Mouse (Mus musculus) gonadal fat pad, adult 2 months (tissue): ENCODE results near the gene Mthfsd. TPM values are rescaled to one million over a fixed set of nuclear protein-coding genes. Genes with fewer than 3 reads are reported as not detected.
"Not testable (repeated sequence)": the region's sequence is repeated elsewhere in the genome, so short reads cannot be mapped to it uniquely, and the experiment has no call there.

Experiments used
- DNase-seq: peaks from one replicate; pipeline ENCODE4 v3.0.0-alpha.2; 2012; ENCODE audit warnings: low read depth
- polyA plus RNA-seq: library from polyadenylated mRNA; depleted of rRNA; stranded (reverse); fragments of >200 nt; gene quantifications from 2 replicates; pipeline ENCODE4 v1.2.3, GENCODE M21; 2012; rRNA removed

Mthfsd gene
- 64.8 and 86.4 TPM in 2 replicates for polyA plus RNA-seq

DNA sequence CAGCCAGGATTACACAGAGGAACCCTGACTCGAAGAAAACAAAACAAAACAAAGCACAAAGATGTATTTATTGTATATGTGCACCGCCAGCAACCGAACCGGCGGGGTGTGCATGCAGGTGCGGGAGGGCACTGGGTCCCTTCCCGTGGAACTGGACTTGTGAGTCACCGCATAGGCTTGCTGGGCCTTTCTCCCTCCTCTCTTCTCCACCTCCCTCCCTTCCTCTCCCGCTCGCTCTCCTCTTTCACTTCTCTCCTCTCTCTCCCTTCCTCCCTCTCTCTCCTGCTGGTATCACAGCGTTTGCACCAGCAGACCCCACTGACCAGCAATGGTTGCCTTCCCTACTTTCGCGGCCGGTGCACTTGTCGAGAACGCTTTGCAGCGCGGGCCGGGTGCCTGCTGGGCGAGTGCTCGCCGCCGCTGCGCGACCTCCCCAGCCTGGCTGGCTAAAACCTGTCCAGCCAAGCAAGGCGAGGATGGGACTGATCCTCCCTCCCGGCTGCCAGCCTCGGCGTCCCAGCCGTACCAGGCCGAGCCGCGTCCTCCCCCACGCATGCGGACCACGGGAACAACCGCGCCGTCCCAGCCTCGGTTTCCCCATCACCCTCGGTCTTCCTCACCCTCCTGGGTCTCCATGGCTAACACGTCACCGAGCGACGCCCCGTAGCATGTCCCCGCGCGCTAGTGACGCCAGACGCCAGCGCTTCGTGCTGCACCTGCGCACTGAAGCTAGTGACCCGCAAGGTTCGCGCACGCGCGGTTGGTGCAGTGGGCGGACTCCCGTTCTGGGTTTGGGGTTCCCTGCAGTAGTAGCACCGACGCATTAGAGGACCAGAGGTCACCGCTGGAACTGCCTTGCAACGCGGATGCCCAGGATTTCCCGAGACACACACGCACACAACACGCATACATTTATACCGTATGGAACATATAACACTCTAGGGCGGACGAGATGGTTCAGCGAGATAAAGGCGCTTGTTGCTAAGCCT, at the start of gene Mthfsd:
Gene Mthfsd, minus strand, starts transcription at position 725 of the 989 bp plus-strand sequence.
- peak; percentile 66 for DNase-seq

GRCm38 (mm10) chr8:121156990-121157491, 48.8 kb upstream of the Mthfsd start:
- no peak for DNase-seq

- DNase-seq = no peak
These were observed 44.2 kb upstream of the Mthfsd start for GRCm38 (mm10) chr8:121152394-121152793.

DNA sequence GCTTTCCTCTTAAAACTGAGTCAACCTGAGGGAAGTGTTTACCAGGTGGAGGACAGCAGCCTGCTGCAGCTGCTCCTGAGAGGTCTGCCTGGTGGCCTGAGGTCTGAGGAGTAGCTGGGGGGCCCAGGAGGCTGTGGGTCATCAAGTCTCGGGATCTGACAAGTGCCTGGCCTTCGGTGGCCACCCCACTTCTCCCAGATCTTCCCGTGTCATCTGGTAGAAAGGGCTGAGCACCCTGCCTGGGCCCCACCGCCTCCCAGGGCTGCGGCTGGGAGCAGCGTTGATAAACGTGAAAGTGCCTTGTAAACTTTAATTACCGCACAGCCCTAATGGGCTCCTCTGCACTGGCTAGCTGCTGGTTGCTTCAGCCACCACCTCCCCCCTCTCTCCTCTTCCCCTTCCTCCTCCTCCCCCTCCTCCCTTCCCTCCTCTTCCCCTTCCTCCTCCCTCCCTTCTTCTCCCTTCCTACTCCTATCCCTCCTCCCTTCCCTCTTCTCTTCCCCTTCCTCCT, 40.4 kb upstream of the Mthfsd start:
- no peak for DNase-seq

GRCm38 (mm10) chr8:121145457-121146134, 37.4 kb upstream of the Mthfsd start:
- DNase-seq = not testable (repeated sequence)

- DNase-seq = no peak
These were observed 28.7 kb upstream of the Mthfsd start for GRCm38 (mm10) chr8:121136856-121137255.

DNA sequence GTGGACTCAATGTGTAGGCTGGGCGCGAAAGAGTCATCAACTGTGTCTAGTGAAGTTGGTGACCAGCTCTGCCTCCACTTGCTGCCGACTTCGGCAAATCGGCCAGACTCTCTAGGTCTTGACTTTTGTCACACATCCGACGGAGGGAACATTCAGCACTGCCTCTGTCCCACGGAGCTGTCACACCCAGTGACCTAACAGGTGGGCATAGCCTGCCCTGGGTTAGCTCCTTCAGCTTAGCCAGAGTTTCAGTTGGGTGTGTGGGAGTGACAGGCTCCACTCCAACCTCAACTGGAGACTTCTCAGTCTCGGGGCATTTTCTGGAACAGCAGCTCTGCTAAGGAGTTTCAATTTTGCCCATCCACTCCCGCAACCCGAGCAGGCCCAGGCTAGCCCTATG, 26.3 kb upstream of the Mthfsd start:
- DNase-seq = no peak

DNA sequence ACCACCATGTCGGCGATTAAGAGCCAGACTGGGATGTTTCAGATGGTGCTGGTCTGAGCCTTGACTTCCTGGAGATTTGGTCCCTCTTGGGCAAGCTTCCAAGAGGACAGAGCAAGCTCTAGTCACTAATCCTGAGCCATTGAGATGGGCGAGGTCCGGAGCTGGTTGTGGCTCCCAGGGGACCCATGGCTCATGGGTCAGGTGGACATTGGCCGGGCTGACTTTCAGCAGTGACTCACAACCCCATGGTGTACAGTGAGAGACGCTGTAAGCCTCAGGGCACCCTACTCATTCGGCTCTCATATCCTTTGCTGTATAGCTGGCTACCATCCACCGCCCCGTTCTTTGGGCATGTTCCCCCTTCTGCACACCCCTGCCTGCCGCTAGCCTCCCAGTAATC, 25.9 kb upstream of the Mthfsd start:
- DNase-seq = no peak

- no peak for DNase-seq
These were observed 24.8 kb upstream of the Mthfsd start for GRCm38 (mm10) chr8:121132961-121133513.

DNA sequence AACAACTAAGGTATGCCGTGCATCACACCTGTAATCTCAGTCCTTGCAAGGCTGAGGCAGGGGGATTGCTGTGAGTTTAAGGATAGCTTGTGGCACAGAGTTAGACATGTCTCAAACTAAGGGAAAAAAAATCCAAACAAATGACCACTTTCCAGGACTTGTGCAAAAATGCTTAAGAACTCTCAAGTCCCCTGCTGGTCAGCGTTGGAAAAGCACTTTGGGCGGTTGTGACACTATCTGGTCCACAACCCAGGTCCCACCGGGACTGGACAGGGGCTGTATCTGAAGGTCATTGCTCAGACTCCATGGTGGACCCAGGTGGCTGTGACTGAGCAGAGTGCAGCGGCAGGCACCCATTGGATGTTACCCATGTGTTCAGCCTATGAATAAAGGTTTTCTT, 22.3 kb upstream of the Mthfsd start:
- no peak for DNase-seq

GRCm38 (mm10) chr8:121129265-121129940, 21.2 kb upstream of the Mthfsd start:
- no peak for DNase-seq

- no peak for DNase-seq
These were observed 20.5 kb upstream of the Mthfsd start for GRCm38 (mm10) chr8:121128531-121129264.

GRCm38 (mm10) chr8:121127756-121128375, 19.7 kb upstream of the Mthfsd start, which contains the start of gene Foxl1:
Gene Foxl1, plus strand, starts transcription at chr8:121127940.
- no peak for DNase-seq

DNA sequence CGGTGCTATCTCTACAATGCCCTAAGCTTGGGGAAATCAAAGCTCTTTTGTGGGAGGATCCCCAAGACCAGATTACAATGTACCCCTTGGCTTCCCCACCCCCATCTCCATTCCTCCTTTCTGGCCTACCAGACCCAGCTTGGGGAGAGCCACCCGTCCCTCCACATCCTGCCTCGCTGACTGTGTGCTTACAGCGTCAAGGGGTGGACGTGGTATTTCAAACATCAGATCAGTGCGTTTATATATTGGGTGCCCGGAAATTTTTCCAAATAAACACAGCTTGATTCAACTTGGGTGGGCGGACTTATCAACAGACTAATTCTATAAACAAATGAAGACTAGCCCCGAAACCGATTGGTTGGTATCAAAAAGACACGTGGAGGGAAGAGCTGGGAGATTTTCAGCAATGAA, 19.1 kb upstream of the Mthfsd start:
- DNase-seq = no peak

DNA sequence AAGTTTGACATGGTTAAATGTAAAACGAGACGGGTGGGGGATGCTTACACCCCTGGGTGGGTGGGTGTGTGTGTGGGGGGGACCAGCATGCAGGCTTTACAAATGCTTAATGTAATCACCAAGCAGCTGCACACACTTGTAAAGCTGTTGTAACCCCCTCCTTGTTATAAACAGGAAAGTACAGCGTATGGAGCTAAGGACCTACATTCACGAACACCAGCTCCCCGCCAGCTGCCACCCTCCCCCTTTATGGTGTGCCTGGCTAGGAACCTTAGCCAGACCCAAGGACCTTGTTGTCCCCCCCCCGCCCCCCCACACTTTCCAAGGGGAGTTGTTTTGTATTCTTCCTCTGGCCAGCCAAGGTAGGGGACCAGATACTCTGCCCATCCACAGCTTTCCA, 18.5 kb upstream of the Mthfsd start:
- DNase-seq = no peak

DNA sequence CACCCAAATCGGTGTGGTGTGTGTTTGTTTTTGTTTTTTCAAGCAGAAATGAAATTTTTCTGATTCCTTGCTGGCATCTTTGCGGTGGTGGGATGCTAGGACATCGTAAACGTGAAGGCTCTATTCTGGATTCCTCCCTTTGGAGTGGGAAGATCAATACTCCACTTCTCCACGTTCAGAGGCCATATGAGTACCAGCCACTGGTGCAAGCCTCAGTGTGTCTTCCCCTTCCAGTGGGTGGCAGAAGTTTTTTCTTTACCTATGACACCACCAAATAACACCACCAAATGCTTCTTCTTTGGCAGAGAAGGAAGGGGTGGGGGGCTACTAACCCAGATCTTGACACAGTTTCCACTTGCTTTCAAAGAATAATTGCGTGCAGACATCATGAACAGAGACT, 18.0 kb upstream of the Mthfsd start:
- DNase-seq = no peak

GRCm38 (mm10) chr8:121125311-121125876, 17.2 kb upstream of the Mthfsd start:
- no peak for DNase-seq

DNA sequence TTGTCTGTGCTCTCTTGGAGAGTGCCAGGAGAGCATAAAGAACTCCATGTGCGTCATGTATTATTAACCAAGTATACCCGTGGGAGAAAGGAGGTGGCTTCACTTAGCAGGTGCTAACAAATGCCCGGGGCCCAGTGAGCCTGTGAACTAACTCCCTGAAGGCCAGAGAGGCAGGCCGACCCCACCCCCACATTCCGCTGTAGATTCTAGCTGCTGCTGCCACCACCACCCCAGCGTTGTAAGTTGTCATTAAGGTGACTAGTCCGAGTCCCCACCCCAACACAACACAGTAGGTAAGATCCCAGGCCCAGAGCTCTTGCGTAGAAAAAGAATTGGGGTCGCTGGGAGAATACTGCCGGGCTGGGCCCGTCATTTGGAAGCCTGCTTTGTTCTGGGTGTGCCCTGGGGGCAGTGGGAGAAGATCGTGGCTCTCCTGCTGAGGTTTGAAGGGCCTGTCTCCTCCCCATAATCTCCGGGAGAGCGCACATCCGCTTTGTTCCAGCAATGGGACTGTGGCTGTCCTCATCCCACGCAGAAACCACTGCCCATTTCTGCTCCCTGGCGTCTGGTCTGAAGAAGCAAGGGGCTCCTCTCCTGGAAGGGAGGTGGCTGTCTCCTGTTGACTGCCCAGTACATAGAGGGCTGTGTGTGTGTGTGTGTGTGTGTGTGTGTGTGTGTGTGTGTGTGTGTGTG, 16.5 kb upstream of the Mthfsd start:
- DNase-seq = no peak

GRCm38 (mm10) chr8:121123113-121123512, 14.9 kb upstream of the Mthfsd start:
- DNase-seq = no peak
